Mouse (Mus musculus): ENCODE measurements around the gene Nhlrc4.

DNA sequence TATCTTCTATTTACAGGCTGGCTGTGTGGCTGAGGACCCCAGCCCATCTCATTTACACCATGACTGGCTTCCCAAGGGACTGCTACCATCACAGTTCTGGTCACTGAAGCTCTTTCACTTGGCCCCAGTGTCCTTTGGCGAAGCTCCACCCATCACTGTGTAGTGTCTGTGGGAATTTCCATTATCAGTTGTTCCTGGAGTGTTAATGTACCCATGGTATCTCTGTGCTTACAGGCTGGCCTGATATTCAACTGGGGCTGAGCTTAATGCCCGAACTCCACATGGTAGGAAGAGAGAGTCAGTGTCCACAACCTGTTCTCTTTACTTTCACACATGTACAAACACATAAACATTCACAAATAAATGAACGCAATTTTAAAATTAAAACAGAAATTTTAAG lies 48.7 kb upstream of the Nhlrc4 start:
- no peak for TF ChIP-seq CTCF (IDR thresholded peaks at IDR 0.05; ENCODE audit: extremely low read depth, insufficient read depth, insufficient read length, insufficient replicate concordance)
- TF ChIP-seq POLR2A (IDR thresholded peaks at IDR 0.05; ENCODE audit: low read depth, low read length): no peak
